Mouse (Mus musculus): ENCODE measurements around the gene Pnpla6. TPM values are rescaled to one million over a fixed set of nuclear protein-coding genes. Genes with fewer than 3 reads are reported as not detected.

Gene Pnpla6
- total RNA-seq, 1 experiment from 2014 or later: 46.8 TPM

DNA sequence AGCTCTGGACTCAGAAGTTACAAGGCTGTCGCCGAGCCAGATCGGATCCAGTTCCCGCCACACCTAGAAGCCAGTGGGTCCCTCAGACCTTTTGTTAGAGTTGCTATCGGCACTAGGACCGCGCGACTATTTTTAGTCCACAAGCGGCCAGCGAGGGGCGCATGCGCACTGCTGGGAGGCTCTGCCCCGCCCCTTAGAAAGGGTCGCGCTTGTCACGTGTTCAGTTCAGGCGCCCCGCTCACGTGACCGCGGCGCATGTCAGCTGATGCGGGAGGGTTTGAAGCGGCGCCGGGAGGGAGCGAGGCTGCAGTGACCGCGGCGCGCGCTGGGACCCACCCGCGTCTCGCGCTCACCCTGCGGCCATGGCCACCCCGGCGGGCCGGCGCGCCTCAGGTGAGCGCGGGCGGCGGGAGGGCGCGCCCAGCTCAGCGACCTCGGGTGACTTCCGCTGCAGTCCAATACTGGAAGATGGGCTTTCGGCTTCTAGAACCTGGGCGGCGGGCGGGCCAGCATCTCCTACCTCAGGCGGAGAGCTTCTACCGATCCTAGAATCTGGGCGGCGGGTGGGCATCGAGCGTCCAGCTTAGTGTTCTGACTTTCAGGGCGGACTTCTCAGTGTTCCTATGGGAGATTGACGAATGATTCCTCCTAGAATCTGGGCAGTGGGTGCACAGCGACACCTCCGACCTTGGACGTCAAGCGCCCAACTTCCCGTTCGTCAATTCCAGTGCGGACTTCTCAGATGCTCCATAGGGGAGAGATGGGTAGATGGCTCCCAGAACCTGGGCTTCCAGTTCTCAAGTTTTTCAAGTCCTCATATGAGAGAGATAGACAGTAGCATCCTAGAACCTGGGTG lies 14.7 kb upstream of the Pnpla6 start, which contains the start of gene Mcoln1:
Mcoln1 (plus strand) TSS at position 223 of the 856 bp plus-strand sequence.
- peak; percentile 67 for ATAC-seq (ENCODE audit: extremely low read depth, insufficient number of reproducible peaks, low FRiP score, poor library complexity, severe bottlenecking)

DNA sequence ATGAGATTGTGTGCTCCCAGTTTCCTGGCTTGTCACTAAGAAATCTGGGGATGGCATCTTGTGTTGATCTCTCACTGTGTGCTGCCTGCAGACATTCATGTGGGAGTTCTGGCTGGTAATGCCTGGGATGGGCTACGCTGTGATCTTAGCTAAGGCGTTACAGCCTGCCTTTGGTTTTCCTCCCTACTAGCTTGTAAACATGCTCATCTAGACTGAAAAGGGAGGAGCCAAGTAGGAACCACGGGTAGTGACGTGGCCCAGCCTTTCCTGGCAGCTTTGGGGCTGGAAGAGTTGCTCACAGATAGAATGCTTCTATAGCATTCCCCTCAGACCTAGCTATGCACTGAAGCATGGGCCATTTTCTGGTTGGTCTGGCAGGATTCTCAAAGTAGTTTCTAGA lies 13.0 kb upstream of the Pnpla6 start:
- no peak for ATAC-seq (ENCODE audit: extremely low read depth, insufficient number of reproducible peaks, low FRiP score, poor library complexity, severe bottlenecking)

DNA sequence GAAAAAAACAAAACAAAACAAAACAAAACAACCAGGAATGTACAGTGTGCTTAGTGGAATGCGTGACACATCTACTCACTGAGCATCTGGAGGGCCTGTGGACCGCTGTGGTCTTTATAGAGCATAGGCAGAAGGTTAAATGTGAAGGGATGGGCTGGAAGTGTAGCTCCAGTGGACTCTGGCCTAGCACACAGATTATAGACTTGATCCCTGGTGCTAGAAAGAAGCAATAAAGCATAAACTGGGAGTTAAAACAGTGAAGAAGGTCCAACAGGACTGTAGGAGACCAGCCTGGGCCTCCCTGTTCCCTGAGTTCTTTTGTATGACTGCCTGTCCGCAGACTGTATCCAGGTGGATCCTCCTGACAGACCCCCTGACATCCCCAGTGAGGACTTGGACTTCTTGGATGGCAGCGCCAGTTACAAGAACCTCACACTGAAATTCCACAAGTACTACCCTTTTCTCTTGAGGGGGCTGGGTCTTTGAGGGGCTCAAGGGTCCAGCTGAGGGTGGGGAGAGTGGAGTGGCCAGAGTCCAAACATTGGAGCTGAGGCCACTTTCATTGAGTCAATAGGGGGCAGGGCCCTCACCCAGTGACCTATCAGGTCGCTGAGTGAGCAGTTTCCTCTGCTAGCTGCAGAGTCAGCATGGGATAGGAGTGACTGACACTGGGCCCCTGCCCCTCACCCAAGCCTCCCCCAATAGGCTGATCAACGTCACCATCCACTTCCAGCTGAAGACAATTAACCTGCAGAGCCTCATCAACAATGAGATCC lies 7.0 kb upstream of the Pnpla6 start:
- ATAC-seq (ENCODE audit: extremely low read depth, insufficient number of reproducible peaks, low FRiP score, poor library complexity, severe bottlenecking): no peak

DNA sequence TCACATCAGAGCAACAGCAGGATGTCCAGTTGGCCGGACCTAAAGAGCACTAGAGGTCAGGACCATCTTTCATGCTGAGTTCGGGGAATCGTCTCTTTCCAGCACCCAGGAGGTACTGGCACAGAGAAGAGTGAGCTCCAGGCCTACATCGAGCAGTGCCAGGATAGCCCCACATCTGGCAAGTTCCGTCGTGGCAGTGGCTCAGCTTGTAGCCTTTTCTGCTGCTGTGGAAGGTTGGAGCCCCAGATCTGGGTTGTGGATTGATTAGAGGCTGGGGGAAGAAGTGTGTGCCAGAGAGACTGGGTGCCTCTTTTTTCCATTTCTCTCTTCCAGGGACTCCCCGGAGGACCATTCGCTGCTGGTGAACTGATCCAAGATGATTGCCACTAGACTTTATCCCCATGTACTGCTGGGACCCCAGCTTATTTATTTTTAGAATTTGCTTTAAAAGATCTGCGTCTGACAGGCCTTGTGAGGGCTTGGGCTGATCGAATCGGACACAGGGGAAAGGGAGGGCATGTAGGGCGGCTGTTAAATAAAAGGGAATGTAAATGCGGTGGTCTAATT lies 420 bp upstream of the Pnpla6 start:
- no peak for ATAC-seq (ENCODE audit: extremely low read depth, insufficient number of reproducible peaks, low FRiP score, poor library complexity, severe bottlenecking)

DNA sequence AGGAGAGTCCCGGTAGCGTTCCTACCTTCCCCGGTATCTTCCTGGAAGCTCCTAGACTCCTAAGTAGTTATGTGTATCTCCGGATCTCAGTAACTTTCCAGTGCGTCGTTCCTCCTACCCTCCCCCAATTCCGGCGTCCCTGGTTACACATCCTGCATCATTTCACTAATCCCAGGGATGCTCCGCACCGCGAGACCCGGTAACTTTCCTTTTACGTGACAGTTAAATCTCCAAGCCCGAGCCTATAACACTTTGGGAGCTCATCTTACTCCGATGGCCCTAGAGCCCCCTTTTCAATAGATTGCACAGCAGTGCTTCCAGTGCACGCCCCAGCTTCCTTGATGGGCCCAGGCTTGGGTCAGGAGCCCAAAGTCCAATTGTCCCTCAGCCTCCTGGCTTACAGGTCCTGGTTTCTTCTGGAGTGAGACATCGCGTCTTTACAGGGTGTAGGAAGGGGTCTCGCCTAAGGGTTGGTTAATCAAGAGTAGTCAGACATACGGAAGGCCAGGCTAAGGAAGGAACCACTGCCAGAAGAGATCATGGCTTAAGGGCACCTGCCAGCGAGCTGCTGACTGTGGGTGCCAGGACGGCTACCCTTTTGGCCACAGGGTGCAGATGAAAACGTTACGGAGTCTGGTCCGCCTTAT lies 710 bp downstream of the Pnpla6 start:
- ATAC-seq (ENCODE audit: extremely low read depth, insufficient number of reproducible peaks, low FRiP score, poor library complexity, severe bottlenecking): peak; percentile 10; the same call in 1 of the 2 replicates

DNA sequence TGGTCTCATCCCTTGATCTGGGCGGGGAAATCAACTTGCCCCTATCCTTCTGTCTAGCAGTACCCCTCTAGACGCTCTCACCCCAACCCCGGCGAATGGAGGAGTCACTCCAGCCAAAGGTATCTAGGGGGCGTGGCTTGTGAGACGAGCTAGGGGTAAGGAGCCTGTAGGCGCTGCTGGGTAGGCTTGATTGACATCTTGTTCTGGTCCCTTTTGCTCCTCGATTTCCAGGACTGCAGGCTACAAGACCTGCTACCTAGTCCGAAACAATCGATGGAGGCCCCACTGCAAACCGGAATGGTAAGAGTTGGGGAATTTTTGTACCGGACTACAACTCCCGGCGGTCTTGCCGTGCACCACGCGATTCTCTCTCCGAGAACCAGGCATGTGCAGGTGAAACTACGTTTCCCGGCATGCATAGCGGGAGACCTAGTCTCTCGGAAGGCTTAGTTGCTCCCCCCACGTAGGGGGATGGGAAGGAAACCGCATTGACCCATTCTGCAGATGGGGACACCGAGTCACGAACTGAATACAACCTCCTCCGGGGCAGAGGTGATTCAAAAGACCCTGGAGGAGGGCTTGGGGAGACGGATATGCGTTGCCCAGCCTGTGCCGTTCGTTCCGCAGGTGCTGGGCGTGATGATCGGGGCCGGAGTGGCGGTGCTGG lies 1.4 kb downstream of the Pnpla6 start:
- peak; percentile 81 for ATAC-seq (ENCODE audit: extremely low read depth, insufficient number of reproducible peaks, low FRiP score, poor library complexity, severe bottlenecking)

DNA sequence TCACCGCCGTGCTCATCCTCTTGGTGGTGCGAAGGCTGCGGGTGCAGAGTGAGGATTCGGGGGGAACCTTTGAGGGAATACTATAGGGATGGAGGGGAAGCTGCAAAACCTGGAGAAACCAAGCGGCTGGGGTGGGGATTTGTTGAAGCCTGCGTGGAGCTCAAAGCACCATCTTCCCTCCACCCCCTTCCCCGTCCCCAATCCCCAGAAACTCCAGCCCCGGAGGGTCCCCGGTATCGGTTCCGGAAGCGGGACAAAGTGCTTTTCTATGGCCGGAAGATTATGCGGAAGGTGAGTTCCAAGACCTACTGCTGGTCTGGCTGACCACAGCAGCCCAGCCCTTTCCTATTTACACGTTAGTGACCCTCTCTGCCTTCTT lies 1.9 kb downstream of the Pnpla6 start:
- ATAC-seq (ENCODE audit: extremely low read depth, insufficient number of reproducible peaks, low FRiP score, poor library complexity, severe bottlenecking): no peak

DNA sequence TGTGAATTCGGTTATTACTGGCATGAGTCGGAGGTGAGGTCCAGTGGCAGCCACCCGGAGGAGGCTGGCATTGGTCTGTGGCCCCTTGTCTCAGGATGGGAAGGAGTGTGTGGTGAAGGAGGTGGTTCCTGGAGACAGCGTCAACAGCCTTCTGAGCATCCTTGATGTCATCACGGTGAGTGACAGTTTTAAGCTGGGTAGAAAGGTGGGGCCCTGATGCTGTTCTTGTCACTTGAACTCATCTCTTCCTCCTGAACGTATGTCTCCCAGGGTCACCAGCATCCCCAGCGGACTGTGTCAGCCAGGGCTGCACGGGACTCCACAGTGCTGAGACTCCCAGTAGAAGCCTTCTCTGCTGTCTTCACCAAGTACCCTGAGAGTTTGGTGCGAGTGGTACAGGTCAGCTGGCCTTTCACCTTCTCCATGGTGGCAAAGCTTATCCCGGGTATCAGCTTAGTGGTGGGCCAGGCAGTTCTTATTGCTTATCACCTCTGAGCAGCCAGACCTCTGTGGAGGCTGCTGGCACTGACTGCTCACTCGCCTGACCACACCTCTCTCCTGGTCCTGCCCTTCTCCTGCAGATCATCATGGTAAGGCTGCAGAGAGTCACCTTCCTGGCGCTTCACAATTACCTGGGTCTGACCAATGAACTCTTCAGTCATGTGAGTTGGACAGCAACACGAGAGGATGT lies 7.0 kb downstream of the Pnpla6 start:
- 0 out of 2 replicates have a peak, but pooled peaks have one; percentile 6 for ATAC-seq (ENCODE audit: extremely low read depth, insufficient number of reproducible peaks, low FRiP score, poor library complexity, severe bottlenecking)

DNA sequence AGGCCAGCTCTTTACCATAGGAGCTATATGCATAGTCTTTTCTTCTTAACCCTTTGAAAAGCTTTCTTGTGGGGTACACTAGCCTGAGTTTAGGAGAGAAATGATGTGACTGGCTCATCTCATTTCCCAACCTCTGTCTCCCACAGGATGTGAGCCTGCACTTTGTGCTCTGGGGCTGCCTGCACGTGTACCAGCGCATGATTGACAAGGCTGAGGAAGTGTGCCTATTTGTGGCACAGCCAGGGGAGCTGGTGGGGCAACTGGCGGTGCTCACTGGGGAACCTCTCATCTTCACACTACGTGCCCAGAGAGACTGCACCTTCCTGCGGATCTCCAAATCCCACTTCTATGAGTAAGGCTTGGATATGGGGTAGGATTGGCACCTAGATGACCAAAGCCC lies 15.6 kb downstream of the Pnpla6 start:
- no peak for ATAC-seq (ENCODE audit: extremely low read depth, insufficient number of reproducible peaks, low FRiP score, poor library complexity, severe bottlenecking)

DNA sequence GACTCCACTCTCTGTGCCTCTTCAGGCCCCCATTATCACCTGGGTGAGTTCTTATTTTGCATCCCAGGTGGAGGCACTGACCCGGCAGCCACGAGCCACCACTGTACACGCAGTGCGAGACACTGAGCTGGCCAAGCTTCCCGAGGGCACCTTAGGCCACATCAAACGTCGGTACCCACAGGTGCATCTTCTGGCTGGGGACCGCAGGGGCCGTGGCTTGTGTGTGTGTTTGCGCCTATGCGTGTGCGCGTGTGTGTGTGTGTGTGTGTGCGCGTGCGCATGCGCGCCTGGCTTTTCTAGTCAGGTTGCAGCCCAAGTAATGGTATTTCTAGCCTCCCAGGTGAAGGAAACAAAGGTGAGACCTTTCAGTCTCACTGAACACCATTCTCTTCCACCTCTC lies 16.8 kb downstream of the Pnpla6 start:
- no peak for ATAC-seq (ENCODE audit: extremely low read depth, insufficient number of reproducible peaks, low FRiP score, poor library complexity, severe bottlenecking)

DNA sequence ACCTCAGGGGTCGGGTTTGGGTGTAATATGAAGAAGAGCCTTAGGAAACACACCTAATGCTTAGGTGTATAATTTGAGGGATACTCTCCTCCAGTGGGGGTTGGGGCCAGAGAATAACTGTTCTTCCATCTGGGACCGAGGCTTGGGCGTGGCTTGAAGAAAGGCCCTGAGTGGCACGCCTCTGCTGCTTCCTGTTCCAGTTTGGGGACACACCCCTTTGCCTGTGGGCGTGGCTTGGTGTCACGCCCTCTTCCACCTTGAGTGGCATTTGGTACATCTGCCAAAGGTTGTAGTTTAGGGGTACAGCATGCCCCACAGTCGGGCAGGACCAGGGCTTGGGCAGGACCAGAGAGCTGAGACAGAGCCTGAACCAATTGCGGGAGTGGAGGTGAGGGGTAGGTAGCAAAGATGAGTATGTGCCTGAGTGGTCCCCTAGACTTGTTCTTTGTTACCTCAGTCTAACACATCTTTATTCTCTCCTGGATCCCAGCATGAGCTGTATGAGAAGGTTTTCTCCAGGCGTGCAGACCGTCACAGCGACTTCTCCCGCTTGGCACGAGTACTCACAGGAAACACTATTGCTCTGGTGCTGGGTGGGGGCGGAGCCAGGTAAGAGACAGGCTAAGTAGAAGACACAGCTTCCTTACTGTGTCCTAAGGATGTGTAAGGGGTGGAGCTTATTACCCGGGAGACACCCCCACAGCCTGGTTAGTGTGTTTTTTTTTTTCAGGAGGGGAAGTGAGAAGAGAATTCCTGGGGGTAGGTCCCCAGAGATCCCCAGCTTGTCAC lies 21.1 kb downstream of the Pnpla6 start:
- ATAC-seq (ENCODE audit: extremely low read depth, insufficient number of reproducible peaks, low FRiP score, poor library complexity, severe bottlenecking): no peak

DNA sequence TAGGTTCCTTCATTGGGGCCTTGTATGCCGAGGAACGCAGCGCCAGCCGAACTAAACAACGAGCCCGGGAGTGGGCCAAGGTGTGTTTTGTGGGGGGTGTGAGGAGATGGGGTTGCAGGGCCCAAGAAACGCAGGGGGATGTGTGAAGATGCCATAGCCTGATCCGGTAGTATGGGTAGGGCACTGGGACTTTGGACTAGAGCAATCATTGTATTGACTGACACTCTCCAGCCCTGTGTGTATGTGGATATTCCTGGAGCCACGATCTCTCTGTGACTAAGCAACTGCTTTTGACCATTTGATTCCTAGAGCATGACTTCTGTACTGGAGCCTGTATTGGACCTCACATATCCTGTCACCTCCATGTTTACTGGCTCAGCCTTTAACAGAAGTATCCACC lies 21.8 kb downstream of the Pnpla6 start:
- no peak for ATAC-seq (ENCODE audit: extremely low read depth, insufficient number of reproducible peaks, low FRiP score, poor library complexity, severe bottlenecking)

DNA sequence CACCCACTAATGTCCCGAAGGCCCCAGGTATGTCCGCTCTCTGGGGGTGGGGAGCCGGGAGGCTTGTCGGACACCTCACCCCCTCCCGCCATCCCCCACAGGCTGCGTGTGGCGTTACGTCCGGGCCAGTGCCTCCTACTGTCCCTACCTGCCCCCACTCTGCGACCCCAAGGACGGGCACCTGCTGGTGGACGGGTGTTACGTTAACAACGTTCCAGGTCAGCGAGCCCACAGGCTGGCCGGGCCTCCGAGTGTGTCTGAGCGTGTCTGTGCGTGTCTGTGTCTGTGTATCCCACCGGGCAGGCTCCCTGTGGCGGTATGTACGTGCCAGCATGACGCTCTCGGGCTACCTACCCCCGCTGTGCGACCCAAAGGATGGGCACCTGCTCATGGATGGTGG lies 22.5 kb downstream of the Pnpla6 start:
- ATAC-seq (ENCODE audit: extremely low read depth, insufficient number of reproducible peaks, low FRiP score, poor library complexity, severe bottlenecking): no peak

DNA sequence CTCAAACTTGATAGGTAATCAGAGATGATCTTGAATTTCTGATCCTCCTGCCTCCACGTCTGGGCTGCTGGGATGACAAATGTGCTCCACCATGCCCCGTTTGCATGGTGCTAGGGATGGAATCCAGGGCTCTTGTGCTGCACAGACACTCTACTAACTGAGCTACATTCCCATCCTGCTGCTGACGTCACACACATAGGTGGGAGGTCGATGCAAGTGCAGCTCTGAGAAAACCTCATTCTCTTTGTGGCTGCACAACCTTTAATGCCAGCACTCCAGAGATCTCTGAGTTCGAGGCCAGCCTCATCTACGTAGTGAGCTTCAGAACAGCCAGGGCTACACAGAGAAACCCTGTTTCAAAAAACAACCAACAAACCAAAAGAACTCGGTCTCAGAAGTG lies 24.0 kb downstream of the Pnpla6 start:
- no peak for ATAC-seq (ENCODE audit: extremely low read depth, insufficient number of reproducible peaks, low FRiP score, poor library complexity, severe bottlenecking)

DNA sequence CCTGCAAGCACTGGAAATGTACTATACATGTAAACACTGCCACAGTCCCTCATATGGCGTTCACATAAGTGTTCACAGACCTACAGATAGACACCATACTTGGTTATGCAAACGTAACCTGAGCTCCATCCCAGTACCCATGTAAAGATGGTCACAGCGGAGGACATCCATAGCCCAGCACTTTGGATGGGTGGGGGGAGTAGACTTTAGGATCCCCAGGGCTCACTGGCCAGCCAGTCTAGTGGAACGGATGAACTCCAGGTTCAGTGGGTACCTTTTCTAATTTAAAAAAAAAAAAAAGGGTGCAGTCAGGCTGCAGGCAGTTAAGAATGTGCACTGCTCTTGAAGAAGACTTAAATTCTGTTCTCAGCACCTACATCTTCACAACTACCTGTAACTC lies 24.9 kb downstream of the Pnpla6 start:
- ATAC-seq (ENCODE audit: extremely low read depth, insufficient number of reproducible peaks, low FRiP score, poor library complexity, severe bottlenecking): no peak

DNA sequence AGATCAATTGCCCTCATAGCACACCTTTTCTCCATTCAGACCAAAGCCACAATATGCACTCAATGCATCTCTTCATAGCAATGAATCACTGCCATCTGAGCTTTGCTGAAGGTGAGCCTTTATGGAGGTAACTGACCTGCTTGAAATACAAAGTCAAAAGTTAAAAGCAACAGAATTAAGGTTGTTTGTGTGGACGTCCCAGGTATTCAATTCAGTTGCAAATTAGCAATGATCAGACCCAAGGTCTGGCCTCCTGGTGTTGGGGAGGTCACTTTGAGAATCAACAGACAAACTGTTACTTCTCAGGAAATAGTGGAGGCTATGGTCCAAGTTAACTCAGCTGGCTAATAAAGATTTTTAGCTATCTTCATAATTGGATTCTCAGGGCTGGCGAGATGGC lies 31.3 kb downstream of the Pnpla6 start:
- ATAC-seq (ENCODE audit: extremely low read depth, insufficient number of reproducible peaks, low FRiP score, poor library complexity, severe bottlenecking): no peak

DNA sequence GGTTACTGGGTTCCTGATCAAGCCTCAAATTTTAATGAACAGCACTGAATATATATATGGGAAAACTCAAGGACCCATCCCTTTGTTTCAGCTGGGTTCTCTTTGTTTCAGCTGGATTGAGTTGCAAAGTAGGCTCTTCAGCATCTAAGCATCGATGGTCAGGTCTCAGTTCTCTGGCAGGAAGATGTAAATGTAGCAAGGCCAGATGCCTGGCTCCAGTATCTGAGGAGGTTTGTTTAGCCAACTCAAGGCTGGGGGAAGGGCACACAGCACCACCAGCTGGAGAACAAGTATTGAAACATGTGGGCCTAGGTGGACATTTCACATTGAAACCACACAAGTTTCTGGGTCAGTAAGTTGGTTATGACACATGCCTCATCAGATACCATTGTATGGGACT lies 37.1 kb downstream of the Pnpla6 start:
- no peak for ATAC-seq (ENCODE audit: extremely low read depth, insufficient number of reproducible peaks, low FRiP score, poor library complexity, severe bottlenecking)

DNA sequence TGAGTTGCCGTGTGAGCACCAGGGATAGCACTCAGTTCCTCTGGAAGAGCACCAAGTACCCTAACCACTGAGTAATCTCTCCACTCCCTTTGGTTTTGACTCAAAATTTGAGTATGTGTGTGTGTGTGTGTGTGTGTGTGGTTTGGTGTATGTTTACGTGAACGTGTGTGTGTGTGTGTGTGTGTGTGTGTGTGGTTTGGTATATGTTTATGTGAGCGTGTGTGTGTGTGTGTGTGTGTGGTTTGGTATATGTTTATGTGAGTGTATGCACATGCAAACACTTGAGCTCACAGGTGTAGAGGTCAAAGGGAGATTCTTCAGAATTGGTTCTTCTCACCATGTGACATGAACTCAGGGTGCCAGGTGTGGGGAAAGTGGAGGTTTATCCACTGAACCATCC lies 40.9 kb downstream of the Pnpla6 start:
- ATAC-seq (ENCODE audit: extremely low read depth, insufficient number of reproducible peaks, low FRiP score, poor library complexity, severe bottlenecking): no peak
